Mouse (Mus musculus): ENCODE data around the gene Tmc2.

GRCm38 (mm10) chr2:130289086-130289485 is 94.1 kb downstream of the Tmc2 start:
- no peak for TF ChIP-seq CTCF (IDR thresholded peaks at IDR 0.05; ENCODE audit: extremely low read depth, insufficient read length, insufficient replicate concordance, low read depth, low read length)
- TF ChIP-seq POLR2A (IDR thresholded peaks at IDR 0.05; ENCODE audit: low read depth, low read length), result no peak

All from small intestine, adult 2 months (tissue).